Mouse (Mus musculus): ENCODE data around the gene Ccl27b.
"Not testable (repeated sequence)": the region's sequence is repeated elsewhere in the genome, so short reads cannot be mapped to it uniquely, and the experiment has no call there.

DNA sequence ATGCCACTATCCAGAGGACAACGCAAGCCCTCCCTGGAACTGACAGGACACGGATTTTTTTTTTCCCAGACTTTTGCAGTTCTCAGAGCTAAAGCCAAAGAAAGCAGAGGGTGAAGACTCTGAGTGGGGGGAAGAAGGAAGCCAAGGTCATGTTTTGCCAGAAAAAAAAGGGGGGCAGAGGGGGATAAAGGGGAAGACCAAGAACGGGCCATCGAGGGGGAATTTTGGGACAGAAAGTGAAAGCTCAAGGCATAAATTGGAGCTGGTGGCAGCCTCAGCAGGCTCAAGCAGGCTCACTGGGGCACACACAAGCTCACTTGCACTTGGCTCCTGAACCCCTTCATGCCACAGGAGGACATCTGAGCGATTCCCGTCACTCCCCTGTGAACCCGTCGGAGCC, 25.6 kb upstream of the Ccl27b start, which contains the start of gene Gm2564:
- TF ChIP-seq CTCF (IDR thresholded peaks at IDR 0.05; ENCODE audit: extremely low read depth, insufficient read depth, insufficient read length, insufficient replicate concordance); POLR2A (IDR thresholded peaks at IDR 0.05; ENCODE audit: low read depth, low read length): not testable (repeated sequence)
